Mouse (Mus musculus) heart, embryonic 14.5 days (tissue): ENCODE results near the gene Olfr1326-ps1. TPM values are rescaled to one million over a fixed set of nuclear protein-coding genes. Genes with fewer than 3 reads are reported as not detected.

Experiments used
- ATAC-seq: fragments of 200-750 bp; cut with Nextera tagmentation; 2 replicates; pipeline ENCODE4 v1.8.0; 2017; ENCODE audit warnings: low read depth, moderate TSS enrichment; ENCODE audit not compliant: insufficient number of reproducible peaks, insufficient read depth, low FRiP score
- H3K27ac ChIP-seq, 2 experiments: fragments of 200-500 bp in 1 of 2; fragments of 300-500 bp in 1 of 2; sonication (generic) in 1 of 2; replicated peaks in 1 of 2; 2 replicates each; pipeline ENCODE4 v1.5.1; 2012 to 2014; ENCODE audit warnings: low read depth in 2 of 2, low read length in 2 of 2, control low read depth in 1 of 2, mild to moderate bottlenecking in 1 of 2, mixed read lengths in 1 of 2; ENCODE audit not compliant: control insufficient read depth in 1 of 2, insufficient read depth in 1 of 2
- H3K27me3 ChIP-seq: fragments of 300-500 bp; sonication (generic); 2 replicates; pipeline ENCODE4 v1.6.1; 2014; ENCODE audit warnings: mild to moderate bottlenecking, low read length, control low read depth; ENCODE audit not compliant: control insufficient read depth, insufficient read depth
- H3K36me3 ChIP-seq: fragments of 300-500 bp; sonication (generic); 2 replicates; pipeline ENCODE4 v1.6.1; 2014; ENCODE audit warnings: mild to moderate bottlenecking, control low read depth, low read length, mixed read lengths; ENCODE audit not compliant: control insufficient read depth, insufficient read depth
- H3K4me1 ChIP-seq, 2 experiments: fragments of 200-500 bp in 1 of 2; fragments of 300-500 bp in 1 of 2; sonication (generic) in 1 of 2; 2 replicates each; pipeline ENCODE4 v1.6.1; 2012 to 2014; ENCODE audit warnings: low read length in 2 of 2, control low read depth in 1 of 2, mixed read lengths in 1 of 2; ENCODE audit not compliant: control insufficient read depth in 2 of 2, insufficient read depth in 2 of 2
- H3K4me2 ChIP-seq: fragments of 300-500 bp; sonication (generic); 2 replicates; pipeline ENCODE4 v1.6.1; 2014; ENCODE audit warnings: mild to moderate bottlenecking, low read length
- H3K4me3 ChIP-seq, 2 experiments: fragments of 200-500 bp in 1 of 2; fragments of 300-500 bp in 1 of 2; sonication (generic) in 1 of 2; 2 replicates each; pipeline ENCODE4 v1.5.1; 2012 to 2014; ENCODE audit warnings: low read length in 2 of 2, mild to moderate bottlenecking in 2 of 2, control low read depth in 1 of 2, low read depth in 1 of 2, moderate library complexity in 1 of 2; ENCODE audit not compliant: control insufficient read depth in 1 of 2, insufficient read depth in 1 of 2
- H3K9ac ChIP-seq: fragments of 300-500 bp; sonication (generic); 2 replicates; pipeline ENCODE4 v1.6.1; 2014; ENCODE audit warnings: mild to moderate bottlenecking, low read length
- H3K9me3 ChIP-seq: fragments of 300-500 bp; sonication (generic); 2 replicates; pipeline ENCODE4 v1.6.1; 2016; ENCODE audit warnings: low read length, control low read depth; ENCODE audit not compliant: control insufficient read depth
- WGBS: fragments of 180-500 bp; shearing (Covaris S2); extraction: QIAGEN DNeasy Blood & Tissue Kit; methylation state at CpG from one replicate; pipeline ENCODE4 v1.1.7; 2014; 5-methylcytosine and 5-hydroxymethylcytosine counted together
- polyA plus RNA-seq: library from polyadenylated mRNA; unstranded; fragments of >200 nt; fragmentation: Nextera tagmentation; extraction: Ambion mirVana; gene quantifications from 2 replicates; pipeline ENCODE4 v1.2.1, GENCODE M21; 2014

Olfr1326-ps1 gene
- polyA plus RNA-seq: not detected in 2 replicates

- H3K27me3 ChIP-seq: no peaks in the 10 kb centered on the region
- no peak within 1 kb of the TSS for H3K4me3 ChIP-seq
- no peaks in the 10 kb centered on the region for H3K9me3 ChIP-seq
- ATAC-seq: no peak
- H3K4me1 ChIP-seq: no peaks in the 10 kb centered on the region
- no peak within 1 kb of the TSS for H3K4me2 ChIP-seq
- no peak within 1 kb of the TSS for H3K27ac ChIP-seq
- H3K36me3 ChIP-seq: no peaks in the 10 kb centered on the region
- no peak within 1 kb of the TSS for H3K9ac ChIP-seq
These were observed at the start of gene Olfr1326-ps1 for GRCm38 (mm10) chrX:74574788-74575187. Olfr1326-ps1 (minus strand) TSS chrX:74574888.

- Histone ChIP-seq H3K36me3 (no peaks in the 10 kb centered on the region), H3K4me1 (no peaks in the 10 kb centered on the region), H3K4me2 (no peak within 1 kb of the TSS), H3K9me3 (no peaks in the 10 kb centered on the region), H3K4me3 (no peak within 1 kb of the TSS), H3K27me3 (no peaks in the 10 kb centered on the region), H3K27ac (no peak within 1 kb of the TSS), H3K9ac (no peak within 1 kb of the TSS)
- ATAC-seq: no peak
- WGBS: 82% methylated on average over 2 of the region's 2 CpGs
These were observed 17.7 kb upstream of the Olfr1326-ps1 start, which contains the start of gene Olfr1325 for GRCm38 (mm10) chrX:74592379-74592778. Olfr1325 (plus strand) TSS chrX:74592679.

Other genes starting within 250 kb of the Olfr1326-ps1 start
- gene Plxna3, start 245.8 kb downstream of the Olfr1326-ps1 start, polyA plus RNA-seq: 3.3 and 5.4 TPM in 2 replicates
- 102 and 103 TPM in 2 replicates for gene Lage3, start 221.3 kb downstream of the Olfr1326-ps1 start, polyA plus RNA-seq
- gene Ubl4a, start 201.7 kb downstream of the Olfr1326-ps1 start, polyA plus RNA-seq: 64.3 and 67.2 TPM in 2 replicates
- 14.4 and 14.5 TPM in 2 replicates for gene Slc10a3, start 201.5 kb downstream of the Olfr1326-ps1 start, polyA plus RNA-seq
- gene Fam3a, start 181.6 kb downstream of the Olfr1326-ps1 start, polyA plus RNA-seq: 28.1 and 29.9 TPM in 2 replicates
- 21.5 and 22.1 TPM in 2 replicates for gene Ikbkg, start 181.6 kb downstream of the Olfr1326-ps1 start, polyA plus RNA-seq
- 16.0 and 17.9 TPM in 2 replicates for gene G6pdx, start 145.7 kb downstream of the Olfr1326-ps1 start, polyA plus RNA-seq
- not detected in 2 replicates for gene Gm6880, start 93.5 kb downstream of the Olfr1326-ps1 start, polyA plus RNA-seq
- not detected in 2 replicates for gene Olfr1325, start 17.8 kb upstream of the Olfr1326-ps1 start, polyA plus RNA-seq
- gene Gm5640, start 70.7 kb upstream of the Olfr1326-ps1 start, polyA plus RNA-seq: not detected in 2 replicates
- gene Gm6890, start 166.0 kb upstream of the Olfr1326-ps1 start, polyA plus RNA-seq: not detected in 2 replicates